Mouse (Mus musculus): ENCODE measurements at regions not wholly inside any gene's neighbourhood (a gene's known extent, or its start where the extent isn't known, plus 50 kb on each side); places are given as distances from the start of the nearest gene placed in this dataset.

- H3K4me3 ChIP-seq: no peak overlapping the region
- TF ChIP-seq CTCF (IDR thresholded peaks at IDR 0.05): no peak
- peak overlapping the region; percentile 38 for H3K27ac ChIP-seq
- DNase-seq (ENCODE audit: extremely low spot score in 1 of 2, low spot score in 2 of 2): no peak
- intact Hi-C loops (cut with DNase I): no loop called here
Measured at GRCm38 (mm10) chr13:106100239-106100638, 656.8 kb downstream of the Htr1a start.

GRCm38 (mm10) chr13:106142128-106142527 lies 698.7 kb downstream of the Htr1a start:
- no peak overlapping the region for H3K4me3 ChIP-seq
- TF ChIP-seq CTCF (IDR thresholded peaks at IDR 0.05): no peak
- no peak overlapping the region for H3K27ac ChIP-seq
- intact Hi-C loops (cut with DNase I): no loop called here
- no peak for DNase-seq (ENCODE audit: extremely low spot score in 1 of 2, low spot score in 2 of 2)

- no peak for TF ChIP-seq CTCF (IDR thresholded peaks at IDR 0.05)
- DNase-seq (ENCODE audit: extremely low spot score in 1 of 2, low spot score in 2 of 2): no peak
- Histone ChIP-seq H3K27ac (no peak overlapping the region), H3K4me3 (no peak overlapping the region)
- intact Hi-C loops (cut with DNase I): loop anchor here (10.0 kb wide), 1 partner anchor 722 kb away; the partner anchor contains the start of gene Htr1a
Measured at GRCm38 (mm10) chr13:106166377-106166776, 722.9 kb downstream of the Htr1a start.

- DNase-seq (ENCODE audit: extremely low spot score in 1 of 2, low spot score in 2 of 2): no peak
Measured at GRCm38 (mm10) chr13:106173377-106173776, 729.9 kb downstream of the Htr1a start.

GRCm38 (mm10) chr13:106174321-106174720 lies 730.9 kb downstream of the Htr1a start:
- H3K27ac ChIP-seq: no peak overlapping the region
- DNase-seq (ENCODE audit: extremely low spot score in 1 of 2, low spot score in 2 of 2): no peak
- intact Hi-C loops (cut with DNase I): no loop called here
- TF ChIP-seq CTCF (IDR thresholded peaks at IDR 0.05): no peak
- H3K4me3 ChIP-seq: no peak overlapping the region

More at GRCm38 (mm10) chr13:106173377-106173776, 729.9 kb downstream of the Htr1a start:
- Histone ChIP-seq H3K4me3 (no peak overlapping the region), H3K27ac (no peak overlapping the region)
- TF ChIP-seq CTCF (IDR thresholded peaks at IDR 0.05): no peak
- intact Hi-C loops (cut with DNase I): no loop called here

GRCm38 (mm10) chr13:106180734-106181133 lies 737.3 kb downstream of the Htr1a start:
- TF ChIP-seq CTCF (IDR thresholded peaks at IDR 0.05): no peak
- Histone ChIP-seq H3K27ac (no peak overlapping the region), H3K4me3 (no peak overlapping the region)
- no peak for DNase-seq (ENCODE audit: extremely low spot score in 1 of 2, low spot score in 2 of 2)
- intact Hi-C loops (cut with DNase I): no loop called here

Measured in left cerebral cortex, adult 2 months (tissue).